Mouse (Mus musculus) forebrain, embryonic 12.5 days (tissue): ENCODE data around the gene Enc1. TPM values are rescaled to one million over a fixed set of nuclear protein-coding genes. Genes with fewer than 3 reads are reported as not detected.

Source experiments
- ATAC-seq: fragments of 200-750 bp; cut with Nextera tagmentation; 2 replicates; pipeline ENCODE4 v1.8.0; 2017; ENCODE audit warnings: moderate TSS enrichment; ENCODE audit not compliant: low FRiP score
- H3K27ac ChIP-seq: fragments of 300-500 bp; sonication (generic); 2 replicates; pipeline ENCODE4 v1.5.1; 2016; ENCODE audit warnings: mild to moderate bottlenecking
- H3K27me3 ChIP-seq: fragments of 300-500 bp; sonication (generic); 2 replicates; pipeline ENCODE4 v1.6.1; 2016; ENCODE audit warnings: mild to moderate bottlenecking
- H3K36me3 ChIP-seq: fragments of 300-500 bp; sonication (generic); replicated peaks from 2 replicates; pipeline ENCODE4 v1.6.1; 2016; ENCODE audit warnings: mild to moderate bottlenecking
- H3K4me1 ChIP-seq: fragments of 300-500 bp; sonication (generic); 2 replicates; pipeline ENCODE4 v1.6.1; 2016
- H3K4me2 ChIP-seq: fragments of 300-500 bp; sonication (generic); 2 replicates; pipeline ENCODE4 v1.6.1; 2016; ENCODE audit warnings: mild to moderate bottlenecking, moderate library complexity
- H3K4me3 ChIP-seq: fragments of 300-500 bp; sonication (generic); replicated peaks from 2 replicates; pipeline ENCODE4 v1.5.1; 2016; ENCODE audit warnings: mild to moderate bottlenecking
- H3K9ac ChIP-seq: fragments of 300-500 bp; sonication (generic); 2 replicates; pipeline ENCODE4 v1.6.1; 2016; ENCODE audit warnings: mild to moderate bottlenecking
- H3K9me3 ChIP-seq: fragments of 300-500 bp; sonication (generic); 2 replicates; pipeline ENCODE4 v1.6.1; 2016
- WGBS: fragments of 180-500 bp; shearing (Covaris S2); methylation state at CpG from one replicate; pipeline ENCODE4 v1.1.7; 2016; 5-methylcytosine and 5-hydroxymethylcytosine counted together
- polyA plus RNA-seq: library from polyadenylated mRNA; unstranded; fragments of >200 nt; fragmentation: Nextera tagmentation; extraction: Ambion mirVana; gene quantifications from 2 replicates; pipeline ENCODE4 v1.2.1, GENCODE M21; 2016

The Enc1 gene
- polyA plus RNA-seq, 1 experiment from 2014 or later: 23.9 TPM

GRCm38 (mm10) chr13:97207472-97208111 is 33.3 kb upstream of the Enc1 start:
- 0 out of 2 replicates have a peak, but pooled peaks cover 6% of the 10 kb centered on the region for H3K4me1 ChIP-seq
- no peaks in the 10 kb centered on the region for H3K9me3 ChIP-seq
- no peaks in the 10 kb centered on the region for H3K36me3 ChIP-seq
- H3K4me2 ChIP-seq: no peak overlapping the region
- H3K4me3 ChIP-seq: no peak overlapping the region
- no peaks in the 10 kb centered on the region for H3K27me3 ChIP-seq
- ATAC-seq: no peak
- no peak overlapping the region for H3K27ac ChIP-seq
- no peak overlapping the region for H3K9ac ChIP-seq
- WGBS: 87% methylated on average over 7 of the region's 7 CpGs

GRCm38 (mm10) chr13:97208112-97208478 is 32.8 kb upstream of the Enc1 start:
- 65% methylated on average over 7 of the region's 7 CpGs for WGBS
- Histone ChIP-seq H3K36me3 (no peaks in the 10 kb centered on the region), H3K4me2 (no peak overlapping the region), H3K9ac (no peak overlapping the region), H3K9me3 (no peaks in the 10 kb centered on the region), H3K4me3 (no peak overlapping the region), H3K27ac (no peak overlapping the region), H3K4me1 (0 out of 2 replicates have a peak, but pooled peaks cover 6% of the 10 kb centered on the region), H3K27me3 (no peaks in the 10 kb centered on the region)
- ATAC-seq: no peak

GRCm38 (mm10) chr13:97208500-97209010 is 32.4 kb upstream of the Enc1 start:
- Histone ChIP-seq H3K36me3 (no peaks in the 10 kb centered on the region), H3K4me3 (no peak overlapping the region), H3K4me2 (no peak overlapping the region), H3K9me3 (no peaks in the 10 kb centered on the region), H3K9ac (no peak overlapping the region), H3K4me1 (0 out of 2 replicates have a peak, but pooled peaks cover 6% of the 10 kb centered on the region), H3K27me3 (no peaks in the 10 kb centered on the region), H3K27ac (no peak overlapping the region)
- ATAC-seq: no peak
- 81% methylated on average over 3 of the region's 3 CpGs for WGBS

GRCm38 (mm10) chr13:97214583-97215268 is 26.2 kb upstream of the Enc1 start:
- H3K4me1 ChIP-seq: peaks cover 21% of the 10 kb centered on the region
- H3K9me3 ChIP-seq: no peaks in the 10 kb centered on the region
- H3K27me3 ChIP-seq: no peaks in the 10 kb centered on the region
- WGBS: 51% methylated on average over 3 of the region's 3 CpGs
- H3K4me2 ChIP-seq: no peak overlapping the region
- no peak overlapping the region; the same call in 1 of the 2 replicates for H3K9ac ChIP-seq
- peak overlapping the region; percentile 68 for H3K27ac ChIP-seq
- H3K36me3 ChIP-seq: no peaks in the 10 kb centered on the region
- ATAC-seq: peak; percentile 46; the same call in 1 of the 2 replicates
- no peak overlapping the region for H3K4me3 ChIP-seq

GRCm38 (mm10) chr13:97215563-97215962 is 25.3 kb upstream of the Enc1 start:
- 6% methylated on average over 4 of the region's 4 CpGs for WGBS

DNA sequence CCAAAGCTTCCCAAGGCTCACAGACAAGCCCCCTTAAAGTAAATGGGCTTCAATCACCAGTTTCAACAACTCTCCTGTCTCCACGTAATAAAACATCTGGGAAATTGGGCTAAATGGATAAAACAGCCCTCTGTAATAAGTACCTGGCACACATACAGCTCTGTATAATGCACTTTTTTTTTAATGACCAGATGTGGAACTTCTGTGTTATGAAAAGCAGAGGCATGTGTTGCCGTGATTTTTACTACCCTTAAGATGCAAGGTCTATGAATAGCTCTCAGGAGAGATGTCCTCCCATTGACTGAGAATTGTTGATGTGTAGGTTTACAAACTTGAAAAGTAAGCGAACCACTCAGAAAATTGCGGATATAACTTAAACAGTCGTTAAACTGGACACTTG is 24.7 kb upstream of the Enc1 start:
- Histone ChIP-seq H3K4me3 (no peak overlapping the region), H3K4me2 (no peak overlapping the region), H3K27ac (0 out of 2 replicates have a peak overlapping the region, but pooled peaks have one; percentile 6), H3K9me3 (no peaks in the 10 kb centered on the region), H3K4me1 (peaks cover 21% of the 10 kb centered on the region), H3K9ac (no peak overlapping the region), H3K27me3 (no peaks in the 10 kb centered on the region), H3K36me3 (no peaks in the 10 kb centered on the region)
- WGBS: 75% methylated on average over 5 of the region's 5 CpGs
- ATAC-seq: no peak

More at GRCm38 (mm10) chr13:97215563-97215962, 25.3 kb upstream of the Enc1 start:
- peak; percentile 59 for ATAC-seq
- Histone ChIP-seq H3K4me1 (peaks cover 21% of the 10 kb centered on the region), H3K27ac (no peak overlapping the region), H3K36me3 (no peaks in the 10 kb centered on the region), H3K27me3 (no peaks in the 10 kb centered on the region), H3K9me3 (no peaks in the 10 kb centered on the region), H3K4me3 (no peak overlapping the region), H3K9ac (no peak overlapping the region), H3K4me2 (no peak overlapping the region)

DNA sequence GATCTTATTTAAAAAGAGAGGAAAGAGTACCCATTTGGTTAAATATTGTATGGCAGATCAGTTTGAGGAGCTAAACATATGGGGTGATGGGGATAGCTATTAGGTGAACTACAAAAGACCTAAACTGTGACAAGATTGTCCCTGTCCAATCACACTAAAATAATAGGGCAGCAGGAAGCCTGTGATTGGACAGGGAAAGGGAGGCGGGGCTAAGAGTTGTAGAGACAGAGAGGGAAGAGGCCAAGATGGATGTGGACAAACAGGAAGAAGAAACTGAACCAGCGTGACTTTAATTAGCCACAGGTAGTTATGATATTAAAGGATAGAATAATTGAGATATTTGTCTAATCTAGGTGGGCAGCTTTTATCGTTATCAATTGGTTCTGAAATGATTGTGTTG is 20.9 kb upstream of the Enc1 start:
- 93% methylated on average over 3 of the region's 3 CpGs for WGBS
- no peak overlapping the region for H3K4me3 ChIP-seq
- no peak for ATAC-seq
- no peaks in the 10 kb centered on the region for H3K27me3 ChIP-seq
- no peak overlapping the region for H3K9ac ChIP-seq
- no peaks in the 10 kb centered on the region for H3K36me3 ChIP-seq
- no peaks in the 10 kb centered on the region for H3K9me3 ChIP-seq
- no peak overlapping the region for H3K4me2 ChIP-seq
- peaks cover 12% of the 10 kb centered on the region for H3K4me1 ChIP-seq
- H3K27ac ChIP-seq: no peak overlapping the region

DNA sequence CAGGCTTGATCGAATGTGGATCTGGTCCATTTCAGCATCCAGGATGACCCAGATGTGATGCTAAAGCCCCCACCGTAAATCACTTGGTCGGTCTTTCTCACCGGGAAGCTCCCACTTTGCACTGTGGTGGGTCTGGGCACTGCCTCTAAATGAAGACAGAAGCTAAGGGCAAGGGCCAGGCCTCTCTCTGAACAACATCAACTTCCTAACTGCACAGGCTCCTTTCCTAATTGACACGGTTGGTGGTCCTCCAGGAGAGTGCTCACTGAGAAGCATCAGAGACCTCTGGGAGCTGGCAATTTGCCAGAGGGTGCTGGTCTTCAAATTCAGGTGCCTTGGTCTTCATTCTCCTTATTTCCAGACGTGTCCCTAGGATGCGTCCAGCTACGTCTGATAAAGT is 17.0 kb upstream of the Enc1 start:
- H3K27me3 ChIP-seq: no peaks in the 10 kb centered on the region
- peaks cover 7% of the 10 kb centered on the region; the same call in 1 of the 2 replicates for H3K9me3 ChIP-seq
- no peak overlapping the region for H3K9ac ChIP-seq
- no peaks in the 10 kb centered on the region for H3K36me3 ChIP-seq
- no peak overlapping the region for H3K4me2 ChIP-seq
- H3K4me3 ChIP-seq: no peak overlapping the region
- H3K4me1 ChIP-seq: 0 out of 2 replicates have a peak, but pooled peaks cover 2% of the 10 kb centered on the region
- WGBS: 92% methylated on average over 8 of the region's 8 CpGs
- ATAC-seq: no peak
- no peak overlapping the region for H3K27ac ChIP-seq

DNA sequence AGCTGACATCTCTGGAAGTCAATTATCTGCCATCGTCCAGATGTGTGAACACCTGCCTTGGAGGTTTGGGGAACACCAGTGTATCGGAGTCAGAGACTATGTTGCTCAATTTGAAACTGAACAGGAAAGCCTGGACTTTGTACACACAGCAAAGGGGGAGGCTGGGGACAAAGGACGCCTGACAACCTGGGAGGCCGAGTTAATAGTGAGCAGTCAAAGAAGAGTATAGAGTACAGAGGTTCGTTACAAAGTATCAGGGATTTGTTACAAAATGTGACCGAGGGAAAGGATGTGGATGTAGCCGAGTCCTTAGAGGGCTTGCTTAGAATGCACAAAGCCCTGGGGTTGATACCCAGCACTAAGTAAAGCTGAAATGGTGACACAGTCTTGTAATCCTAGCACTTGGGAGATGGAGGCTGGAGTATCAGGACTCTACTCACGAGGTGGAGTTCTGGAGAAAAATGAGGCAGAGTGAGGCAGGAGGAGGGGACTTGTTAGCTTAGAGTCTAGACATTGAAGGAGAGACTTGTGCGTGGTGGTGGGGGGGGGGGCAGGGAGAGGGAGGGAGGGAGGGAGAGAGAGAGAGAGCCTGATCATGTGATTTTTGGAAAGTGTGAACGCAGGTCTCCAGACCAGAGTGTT is 16.4 kb upstream of the Enc1 start:
- Histone ChIP-seq H3K9me3 (peaks cover 7% of the 10 kb centered on the region; the same call in 1 of the 2 replicates), H3K27me3 (no peaks in the 10 kb centered on the region), H3K9ac (no peak overlapping the region), H3K4me3 (no peak overlapping the region), H3K4me1 (0 out of 2 replicates have a peak, but pooled peaks cover 2% of the 10 kb centered on the region), H3K36me3 (no peaks in the 10 kb centered on the region), H3K27ac (no peak overlapping the region), H3K4me2 (no peak overlapping the region)
- WGBS: 66% methylated on average over 10 of the region's 10 CpGs
- no peak for ATAC-seq

DNA sequence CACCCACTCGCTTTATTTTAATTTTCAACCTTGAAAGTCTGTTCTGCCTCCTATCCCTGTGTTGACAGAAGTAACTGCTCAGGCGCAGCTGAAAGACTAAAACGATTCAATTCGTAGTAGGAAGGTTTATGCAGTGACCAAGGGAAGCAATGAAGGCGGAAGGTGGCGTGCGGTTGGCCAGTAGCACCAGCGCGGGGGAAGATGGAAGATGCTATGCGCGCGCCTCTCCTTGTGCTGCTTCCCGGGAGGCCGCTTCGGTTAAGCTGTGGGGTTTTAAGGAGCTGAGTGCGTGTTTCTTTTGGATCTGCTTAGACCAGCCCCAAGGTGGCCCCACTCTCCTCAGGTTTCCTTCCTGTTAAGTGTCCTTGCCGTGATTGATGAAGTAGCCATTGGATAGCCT is 15.8 kb upstream of the Enc1 start:
- ATAC-seq: no peak
- H3K36me3 ChIP-seq: no peaks in the 10 kb centered on the region
- H3K4me3 ChIP-seq: no peak overlapping the region
- no peak overlapping the region for H3K27ac ChIP-seq
- no peak overlapping the region for H3K9ac ChIP-seq
- no peaks in the 10 kb centered on the region for H3K27me3 ChIP-seq
- 0 out of 2 replicates have a peak, but pooled peaks cover 2% of the 10 kb centered on the region for H3K4me1 ChIP-seq
- H3K4me2 ChIP-seq: no peak overlapping the region
- WGBS: 86% methylated on average over 17 of the region's 17 CpGs
- peaks cover 7% of the 10 kb centered on the region; the same call in 1 of the 2 replicates for H3K9me3 ChIP-seq

- 95% methylated on average over 3 of the region's 3 CpGs for WGBS
- no peaks in the 10 kb centered on the region for H3K27me3 ChIP-seq
- H3K9me3 ChIP-seq: peaks cover 7% of the 10 kb centered on the region; the same call in 1 of the 2 replicates
- H3K4me1 ChIP-seq: 0 out of 2 replicates have a peak, but pooled peaks cover 2% of the 10 kb centered on the region
- no peak for ATAC-seq
- no peaks in the 10 kb centered on the region for H3K36me3 ChIP-seq
- H3K4me2 ChIP-seq: no peak overlapping the region
- H3K4me3 ChIP-seq: no peak overlapping the region
- no peak overlapping the region for H3K9ac ChIP-seq
- H3K27ac ChIP-seq: no peak overlapping the region
Measured at GRCm38 (mm10) chr13:97227795-97228194, 13.1 kb upstream of the Enc1 start.

GRCm38 (mm10) chr13:97230101-97230500 is 10.8 kb upstream of the Enc1 start:
- no peak for ATAC-seq
- no peak overlapping the region for H3K27ac ChIP-seq
- no peak overlapping the region for H3K4me2 ChIP-seq
- H3K36me3 ChIP-seq: no peaks in the 10 kb centered on the region
- no peak overlapping the region for H3K4me3 ChIP-seq
- H3K4me1 ChIP-seq: 0 out of 2 replicates have a peak, but pooled peaks cover 3% of the 10 kb centered on the region
- WGBS: 81% methylated on average over 3 of the region's 3 CpGs
- peaks cover 7% of the 10 kb centered on the region; the same call in 1 of the 2 replicates for H3K9me3 ChIP-seq
- H3K9ac ChIP-seq: no peak overlapping the region
- no peaks in the 10 kb centered on the region for H3K27me3 ChIP-seq
